Mouse (Mus musculus): Measurements from ENCODE around the gene Ccdc14.
"Not testable (repeated sequence)": the region's sequence is repeated elsewhere in the genome, so short reads cannot be mapped to it uniquely, and the experiment has no call there.

Gene Ccdc14

GRCm38 (mm10) chr16:34690334-34691144 lies at the start of gene Ccdc14:
Gene Ccdc14, plus strand, starts transcription at chr16:34690616.
- peak; percentile 81 for DNase-seq (ENCODE audit: low spot score)

- no peak for DNase-seq (ENCODE audit: low spot score)
Observed at GRCm38 (mm10) chr16:34643511-34644259, 46.7 kb upstream of the Ccdc14 start.

GRCm38 (mm10) chr16:34649621-34650020 lies 40.8 kb upstream of the Ccdc14 start, which contains the start of gene Ropn1:
Gene Ropn1, plus strand, starts transcription at chr16:34649921.
- DNase-seq (ENCODE audit: low spot score) = no peak

GRCm38 (mm10) chr16:34653023-34653422 lies 37.4 kb upstream of the Ccdc14 start:
- no peak for DNase-seq (ENCODE audit: low spot score)

- DNase-seq (ENCODE audit: low spot score) = not testable (repeated sequence)
Observed at GRCm38 (mm10) chr16:34657566-34657965, 32.9 kb upstream of the Ccdc14 start.

- DNase-seq (ENCODE audit: low spot score) = no peak
Observed at GRCm38 (mm10) chr16:34657983-34658382, 32.4 kb upstream of the Ccdc14 start.

- DNase-seq (ENCODE audit: low spot score) = no peak
Observed at GRCm38 (mm10) chr16:34658388-34658787, 32.0 kb upstream of the Ccdc14 start.

- DNase-seq (ENCODE audit: low spot score) = no peak
Observed at GRCm38 (mm10) chr16:34664553-34664952, 25.9 kb upstream of the Ccdc14 start.

GRCm38 (mm10) chr16:34667031-34667726 lies 23.2 kb upstream of the Ccdc14 start:
- DNase-seq (ENCODE audit: low spot score) = peak; percentile 44

GRCm38 (mm10) chr16:34668341-34668740 lies 22.1 kb upstream of the Ccdc14 start:
- no peak for DNase-seq (ENCODE audit: low spot score)

- DNase-seq (ENCODE audit: low spot score) = no peak
Observed at GRCm38 (mm10) chr16:34671966-34672365, 18.4 kb upstream of the Ccdc14 start.

GRCm38 (mm10) chr16:34672822-34673221 lies 17.6 kb upstream of the Ccdc14 start:
- DNase-seq (ENCODE audit: low spot score) = no peak

- DNase-seq (ENCODE audit: low spot score) = no peak
Observed at GRCm38 (mm10) chr16:34674365-34674764, 16.1 kb upstream of the Ccdc14 start.

- no peak for DNase-seq (ENCODE audit: low spot score)
Observed at GRCm38 (mm10) chr16:34681823-34682222, 8.6 kb upstream of the Ccdc14 start.

- no peak for DNase-seq (ENCODE audit: low spot score)
Observed at GRCm38 (mm10) chr16:34689879-34690278, 537 bp upstream of the Ccdc14 start.

GRCm38 (mm10) chr16:34691156-34691555 lies 740 bp downstream of the Ccdc14 start:
- DNase-seq (ENCODE audit: low spot score) = no peak

GRCm38 (mm10) chr16:34694477-34694876 lies 4.1 kb downstream of the Ccdc14 start:
- DNase-seq (ENCODE audit: low spot score) = no peak

- not testable (repeated sequence) for DNase-seq (ENCODE audit: low spot score)
Observed at GRCm38 (mm10) chr16:34698721-34699120, 8.3 kb downstream of the Ccdc14 start.

GRCm38 (mm10) chr16:34700165-34700827 lies 9.9 kb downstream of the Ccdc14 start:
- DNase-seq (ENCODE audit: low spot score) = peak; percentile 16

- DNase-seq (ENCODE audit: low spot score) = no peak
Observed at GRCm38 (mm10) chr16:34700828-34701216, 10.4 kb downstream of the Ccdc14 start.

- DNase-seq (ENCODE audit: low spot score) = no peak
Observed at GRCm38 (mm10) chr16:34706019-34706418, 15.6 kb downstream of the Ccdc14 start.

GRCm38 (mm10) chr16:34706487-34706946 lies 16.1 kb downstream of the Ccdc14 start:
- DNase-seq (ENCODE audit: low spot score) = no peak
